Mouse (Mus musculus): ENCODE results near the gene Dpysl5. TPM values are rescaled to one million over a fixed set of nuclear protein-coding genes. Genes with fewer than 3 reads are reported as not detected.

Dpysl5 gene
- polyA plus RNA-seq, 1 experiment from 2014 or later = 64.0 TPM

DNA sequence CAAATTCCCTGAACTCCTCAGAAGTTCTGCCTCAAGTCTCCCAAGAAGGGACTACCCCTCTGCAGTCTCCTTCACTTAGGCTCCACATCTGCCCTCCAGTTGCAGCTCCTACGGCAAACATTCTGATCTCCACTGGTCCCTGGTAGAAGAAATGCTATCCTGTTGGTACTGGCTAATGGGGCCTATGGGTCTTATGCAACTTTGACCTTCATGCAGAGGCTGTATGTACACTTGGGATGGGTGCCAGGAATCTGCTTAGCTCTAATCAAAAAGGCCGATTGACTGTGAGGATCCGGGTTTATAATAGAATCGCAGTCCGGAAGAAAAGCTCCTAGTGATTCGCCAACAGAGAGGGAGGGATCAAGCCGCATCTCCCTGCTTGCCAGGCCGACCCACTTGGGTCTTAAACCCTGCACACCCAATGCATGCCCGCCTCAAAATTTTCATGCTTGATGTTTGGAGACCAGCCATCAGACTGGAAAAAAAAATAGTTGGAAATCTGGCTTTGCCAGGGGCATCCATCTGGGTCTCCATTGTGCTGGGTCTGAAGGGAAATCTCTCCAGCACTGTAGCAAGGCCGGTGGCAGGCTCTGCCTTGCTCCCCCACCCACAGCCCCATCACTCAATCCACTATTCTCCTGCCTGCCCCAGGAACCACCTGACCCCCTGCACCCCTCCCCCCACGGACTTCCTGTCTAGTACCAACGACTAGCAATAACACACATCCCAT, 38.4 kb downstream of the Dpysl5 start:
- Histone ChIP-seq H3K27ac (no peak overlapping the region), H3K4me1 (no peaks in the 10 kb centered on the region), H3K36me3 (replicated peaks) (peaks cover 99% of the 10 kb centered on the region), H3K27me3 (ENCODE audit: poor library complexity, severe bottlenecking) (no peaks in the 10 kb centered on the region), H3K4me3 (no peak overlapping the region), H3K9me3 (no peaks in the 10 kb centered on the region)
- DNase-seq (ENCODE audit: extremely low spot score, low spot score) = no peak
- 83% methylated on average over 12 of the region's 12 CpGs for whole genome bisulfite sequencing

- Histone ChIP-seq H3K36me3 (replicated peaks) (peaks cover 97% of the 10 kb centered on the region), H3K27ac (no peak overlapping the region), H3K4me1 (no peaks in the 10 kb centered on the region), H3K4me3 (no peak overlapping the region), H3K9me3 (no peaks in the 10 kb centered on the region), H3K27me3 (ENCODE audit: poor library complexity, severe bottlenecking) (no peaks in the 10 kb centered on the region)
- no peak for DNase-seq (ENCODE audit: extremely low spot score, low spot score)
- WGBS = 89% methylated on average over 5 of the region's 5 CpGs
These were observed 39.7 kb downstream of the Dpysl5 start for GRCm38 (mm10) chr5:30751071-30751470.

GRCm38 (mm10) chr5:30753128-30753527, 41.8 kb downstream of the Dpysl5 start:
- 85% methylated on average over 4 of the region's 4 CpGs for WGBS
- Histone ChIP-seq H3K4me3 (no peak overlapping the region), H3K36me3 (replicated peaks) (peaks cover 91% of the 10 kb centered on the region), H3K27ac (no peak overlapping the region), H3K4me1 (no peaks in the 10 kb centered on the region), H3K9me3 (no peaks in the 10 kb centered on the region), H3K27me3 (ENCODE audit: poor library complexity, severe bottlenecking) (no peaks in the 10 kb centered on the region)
- DNase-seq (ENCODE audit: extremely low spot score, low spot score) = no peak

DNA sequence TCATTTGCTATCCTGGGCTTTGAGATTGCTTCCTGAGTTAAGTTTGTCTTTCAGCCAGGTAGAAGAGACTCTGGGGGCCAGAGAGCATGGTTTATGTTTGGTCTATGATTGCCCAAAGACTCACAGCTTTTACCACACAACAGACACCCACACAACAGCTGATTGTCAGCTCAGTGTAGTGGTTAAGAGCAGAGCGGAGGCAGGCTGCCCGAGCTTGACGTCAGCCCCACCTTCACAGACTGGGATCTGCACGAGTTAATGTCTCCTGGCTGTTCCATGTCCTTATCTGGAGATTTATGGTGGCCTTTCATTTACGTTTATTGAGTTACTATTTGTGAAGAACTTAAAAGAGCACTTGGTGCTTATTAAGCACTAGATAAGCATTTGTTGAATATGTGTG, 43.9 kb downstream of the Dpysl5 start:
- Histone ChIP-seq H3K27ac (no peak overlapping the region), H3K9me3 (no peaks in the 10 kb centered on the region), H3K36me3 (replicated peaks) (peaks cover 72% of the 10 kb centered on the region), H3K4me1 (no peaks in the 10 kb centered on the region), H3K4me3 (no peak overlapping the region), H3K27me3 (ENCODE audit: poor library complexity, severe bottlenecking) (no peaks in the 10 kb centered on the region)
- DNase-seq (ENCODE audit: extremely low spot score, low spot score) = no peak
- 87% methylated on average over 5 of the region's 5 CpGs for WGBS

GRCm38 (mm10) chr5:30762815-30763510, 51.6 kb downstream of the Dpysl5 start:
- H3K27me3 ChIP-seq (ENCODE audit: poor library complexity, severe bottlenecking) = no peaks in the 10 kb centered on the region
- H3K9me3 ChIP-seq = no peaks in the 10 kb centered on the region
- peak overlapping the region; percentile 65 for H3K27ac ChIP-seq
- DNase-seq (ENCODE audit: extremely low spot score, low spot score) = no peak
- peaks cover 38% of the 10 kb centered on the region for H3K4me1 ChIP-seq
- 73% methylated on average over 14 of the region's 14 CpGs for WGBS
- peaks cover 62% of the 10 kb centered on the region for H3K36me3 ChIP-seq (replicated peaks)
- H3K4me3 ChIP-seq = no peak overlapping the region

DNA sequence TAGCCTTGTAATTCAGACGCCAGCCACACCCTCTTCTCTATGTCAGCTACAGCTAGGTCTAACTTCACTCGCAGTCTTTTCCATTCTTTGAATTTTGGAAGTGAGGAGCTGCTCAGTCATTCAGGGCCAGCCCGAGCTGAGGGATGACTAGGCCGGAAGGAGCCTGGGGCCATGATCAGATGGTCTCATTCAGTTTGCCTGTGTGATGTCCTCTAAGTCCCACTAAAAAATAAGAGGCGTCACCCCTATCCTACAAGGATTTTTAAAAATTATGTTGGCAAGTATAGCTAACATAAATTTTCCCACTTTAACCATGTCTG, 52.1 kb downstream of the Dpysl5 start:
- no peak for DNase-seq (ENCODE audit: extremely low spot score, low spot score)
- 84% methylated on average over 5 of the region's 5 CpGs for WGBS
- H3K36me3 ChIP-seq (replicated peaks) = peaks cover 58% of the 10 kb centered on the region
- no peak overlapping the region for H3K4me3 ChIP-seq
- no peaks in the 10 kb centered on the region for H3K9me3 ChIP-seq
- H3K4me1 ChIP-seq = peaks cover 44% of the 10 kb centered on the region
- H3K27me3 ChIP-seq (ENCODE audit: poor library complexity, severe bottlenecking) = no peaks in the 10 kb centered on the region
- H3K27ac ChIP-seq = peak overlapping the region; percentile 65

DNA sequence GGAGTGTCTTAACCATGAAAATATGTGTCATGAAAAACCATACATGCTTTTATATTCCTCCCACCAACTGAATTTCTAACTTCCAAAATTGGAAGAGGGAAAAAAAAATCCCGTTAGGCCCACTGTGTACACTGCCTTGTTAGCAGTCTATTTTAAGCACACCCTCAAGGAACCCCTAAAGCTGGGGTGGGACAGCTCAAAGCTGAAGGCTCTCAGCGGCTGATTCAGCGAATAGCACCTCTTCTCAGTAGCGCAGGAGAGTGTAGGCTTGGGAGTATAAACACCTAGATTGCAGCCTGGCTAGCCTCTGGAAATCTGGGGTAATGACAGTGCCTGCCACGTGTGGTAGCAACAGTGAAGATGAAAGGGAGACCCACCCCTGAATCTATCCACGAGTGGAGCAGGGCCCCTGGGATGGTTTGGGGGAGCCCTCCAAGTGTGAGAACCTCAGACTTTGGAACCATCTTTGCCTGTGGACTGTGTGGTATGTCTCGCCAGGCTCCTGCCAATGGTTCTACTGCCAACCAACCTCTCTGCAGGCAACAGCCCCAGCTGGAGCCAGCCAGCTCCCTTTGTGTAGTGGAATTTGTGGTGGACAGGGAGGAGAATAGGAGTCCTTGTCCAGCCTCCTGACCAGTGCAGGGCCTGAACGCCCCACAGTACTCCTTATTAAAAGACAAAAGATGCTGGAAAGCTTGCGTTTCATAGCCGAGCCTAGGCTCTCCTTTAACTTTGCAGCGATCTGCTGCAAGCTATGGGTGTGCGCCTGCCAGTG, 54.4 kb downstream of the Dpysl5 start:
- H3K4me1 ChIP-seq = peaks cover 52% of the 10 kb centered on the region
- peaks cover 72% of the 10 kb centered on the region for H3K36me3 ChIP-seq (replicated peaks)
- no peak overlapping the region for H3K4me3 ChIP-seq
- no peaks in the 10 kb centered on the region for H3K9me3 ChIP-seq
- peak overlapping the region; percentile 51; the same call in 1 of the 2 replicates for H3K27ac ChIP-seq
- no peak for DNase-seq (ENCODE audit: extremely low spot score, low spot score)
- WGBS = 76% methylated on average over 12 of the region's 12 CpGs
- H3K27me3 ChIP-seq (ENCODE audit: poor library complexity, severe bottlenecking) = no peaks in the 10 kb centered on the region

DNA sequence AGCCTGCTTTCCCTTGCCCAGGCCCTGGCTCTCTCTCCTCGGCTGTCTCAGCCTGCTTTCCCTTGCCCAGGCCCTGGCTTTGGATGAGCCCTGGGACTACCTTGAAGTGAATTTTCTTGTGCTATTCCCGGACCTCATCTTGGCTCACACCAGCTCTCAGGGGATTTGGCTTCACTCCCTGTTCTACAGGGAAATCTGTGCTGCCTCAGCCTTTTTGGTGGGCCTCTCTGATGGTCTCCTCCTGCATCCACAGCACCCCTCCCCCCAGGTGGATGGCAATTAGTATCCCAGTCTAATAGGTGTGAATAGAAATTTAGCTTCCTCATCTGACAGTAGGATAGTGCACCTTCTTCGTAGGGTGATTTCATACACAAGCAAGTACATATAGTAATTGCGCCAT, 56.7 kb downstream of the Dpysl5 start:
- Histone ChIP-seq H3K4me3 (no peak overlapping the region), H3K27ac (peak overlapping the region; percentile 57; the same call in 1 of the 2 replicates), H3K36me3 (replicated peaks) (peaks cover 59% of the 10 kb centered on the region), H3K4me1 (peaks cover 43% of the 10 kb centered on the region), H3K9me3 (no peaks in the 10 kb centered on the region), H3K27me3 (ENCODE audit: poor library complexity, severe bottlenecking) (no peaks in the 10 kb centered on the region)
- 77% methylated on average over 4 of the region's 4 CpGs for WGBS
- no peak for DNase-seq (ENCODE audit: extremely low spot score, low spot score)

GRCm38 (mm10) chr5:30768598-30768997, 57.2 kb downstream of the Dpysl5 start:
- Histone ChIP-seq H3K27ac (no peak overlapping the region), H3K9me3 (no peaks in the 10 kb centered on the region), H3K4me3 (no peak overlapping the region), H3K36me3 (replicated peaks) (peaks cover 55% of the 10 kb centered on the region), H3K4me1 (peaks cover 39% of the 10 kb centered on the region), H3K27me3 (ENCODE audit: poor library complexity, severe bottlenecking) (peaks cover 2% of the 10 kb centered on the region)
- no peak for DNase-seq (ENCODE audit: extremely low spot score, low spot score)
- WGBS = 50% methylated on average over 9 of the region's 9 CpGs

GRCm38 (mm10) chr5:30769075-30769474, 57.7 kb downstream of the Dpysl5 start:
- H3K9me3 ChIP-seq = no peaks in the 10 kb centered on the region
- DNase-seq (ENCODE audit: extremely low spot score, low spot score) = no peak
- H3K36me3 ChIP-seq (replicated peaks) = peaks cover 50% of the 10 kb centered on the region
- peaks cover 7% of the 10 kb centered on the region for H3K27me3 ChIP-seq (ENCODE audit: poor library complexity, severe bottlenecking)
- no peak overlapping the region for H3K27ac ChIP-seq
- WGBS = 93% methylated on average over 9 of the region's 9 CpGs
- H3K4me3 ChIP-seq = no peak overlapping the region
- peaks cover 40% of the 10 kb centered on the region for H3K4me1 ChIP-seq

GRCm38 (mm10) chr5:30774601-30775371, 63.4 kb downstream of the Dpysl5 start:
- H3K4me3 ChIP-seq = peak overlapping the region; percentile 45
- peak; percentile 79 for DNase-seq (ENCODE audit: extremely low spot score, low spot score)
- 13% methylated on average over 20 of the region's 20 CpGs for WGBS
- H3K27ac ChIP-seq = peak overlapping the region; percentile 76
- H3K36me3 ChIP-seq (replicated peaks) = peaks cover 37% of the 10 kb centered on the region
- peaks cover 19% of the 10 kb centered on the region for H3K4me1 ChIP-seq
- H3K27me3 ChIP-seq (ENCODE audit: poor library complexity, severe bottlenecking) = peaks cover 15% of the 10 kb centered on the region
- H3K9me3 ChIP-seq = no peaks in the 10 kb centered on the region

DNA sequence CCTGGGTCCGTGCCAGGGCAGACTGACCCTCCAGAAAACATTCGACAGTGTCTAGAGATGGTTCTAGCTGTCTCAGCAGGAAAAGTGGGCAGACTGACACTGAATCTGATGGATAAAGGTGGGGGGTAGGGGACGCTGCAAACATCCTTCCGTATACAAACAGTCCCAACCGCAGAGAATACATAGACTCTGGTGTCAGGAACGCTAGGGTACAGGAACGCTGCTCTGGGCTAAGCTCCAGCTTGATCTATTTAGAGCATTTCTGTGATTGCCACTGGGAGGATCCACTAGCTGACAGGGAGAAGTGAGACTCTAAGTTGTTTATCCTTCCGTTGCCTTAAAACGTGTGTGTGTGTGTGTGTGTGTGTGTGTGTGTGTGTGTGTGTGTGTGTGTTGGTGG, 69.3 kb downstream of the Dpysl5 start:
- 88% methylated on average over 9 of the region's 9 CpGs for WGBS
- peaks cover 88% of the 10 kb centered on the region for H3K36me3 ChIP-seq (replicated peaks)

More for the DNA sequence above, 69.3 kb downstream of the Dpysl5 start:
- Histone ChIP-seq H3K27ac (no peak overlapping the region), H3K27me3 (ENCODE audit: poor library complexity, severe bottlenecking) (no peaks in the 10 kb centered on the region), H3K9me3 (no peaks in the 10 kb centered on the region), H3K4me1 (no peaks in the 10 kb centered on the region), H3K4me3 (no peak overlapping the region)
- DNase-seq (ENCODE audit: extremely low spot score, low spot score) = no peak

All from forebrain, embryonic 10.5 days (tissue).